Mouse (Mus musculus): ENCODE results near the gene Kcnq1. TPM values are rescaled to one million over a fixed set of nuclear protein-coding genes. Genes with fewer than 3 reads are reported as not detected.
A peak's percentile ranks its signal among the peaks of the same experiment; 100 is the strongest.

The Kcnq1 gene
- polyA plus RNA-seq, 1 experiment from 2014 or later, result 9.1 TPM

- H3K27ac ChIP-seq, result no peak overlapping the region
- H3K9me3 ChIP-seq, result no peaks in the 10 kb centered on the region
- 66% methylated on average over 7 of the region's 7 CpGs for WGBS
- H3K4me3 ChIP-seq (replicated peaks), result no peak overlapping the region
- no peak for ATAC-seq (ENCODE audit: insufficient read depth, low FRiP score, low read depth)
- H3K27me3 ChIP-seq (replicated peaks), result no peaks in the 10 kb centered on the region
- no peak overlapping the region for H3K9ac ChIP-seq
- H3K36me3 ChIP-seq, result no peaks in the 10 kb centered on the region
- no peak overlapping the region for H3K4me2 ChIP-seq
- H3K4me1 ChIP-seq, result peaks cover 52% of the 10 kb centered on the region
Observed at GRCm38 (mm10) chr7:143288135-143288534, 182.0 kb downstream of the Kcnq1 start.

GRCm38 (mm10) chr7:143289082-143289849 is 183.1 kb downstream of the Kcnq1 start:
- Histone ChIP-seq H3K27me3 (replicated peaks) (no peaks in the 10 kb centered on the region), H3K4me2 (no peak overlapping the region), H3K9me3 (no peaks in the 10 kb centered on the region), H3K27ac (no peak overlapping the region), H3K4me3 (replicated peaks) (no peak overlapping the region), H3K4me1 (peaks cover 46% of the 10 kb centered on the region), H3K36me3 (no peaks in the 10 kb centered on the region), H3K9ac (no peak overlapping the region)
- WGBS, result 63% methylated on average over 3 of the region's 3 CpGs
- ATAC-seq (ENCODE audit: insufficient read depth, low FRiP score, low read depth), result no peak

GRCm38 (mm10) chr7:143294690-143295355 is 188.7 kb downstream of the Kcnq1 start:
- Histone ChIP-seq H3K9ac (peak overlapping the region; percentile 38; the same call in 1 of the 2 replicates), H3K9me3 (no peaks in the 10 kb centered on the region), H3K4me2 (peak overlapping the region; percentile 44), H3K27me3 (replicated peaks) (no peaks in the 10 kb centered on the region), H3K4me3 (replicated peaks) (peak overlapping the region; percentile 56), H3K4me1 (peaks cover 13% of the 10 kb centered on the region; the same call in 1 of the 2 replicates), H3K36me3 (no peaks in the 10 kb centered on the region), H3K27ac (peak overlapping the region; percentile 77)
- no peak for ATAC-seq (ENCODE audit: insufficient read depth, low FRiP score, low read depth)
- WGBS, result 48% methylated on average over 20 of the region's 20 CpGs

- H3K4me3 ChIP-seq (replicated peaks), result peak overlapping the region; percentile 56
- H3K36me3 ChIP-seq, result no peaks in the 10 kb centered on the region
- peak overlapping the region; percentile 44 for H3K4me2 ChIP-seq
- no peak for ATAC-seq (ENCODE audit: insufficient read depth, low FRiP score, low read depth)
- H3K9ac ChIP-seq, result peak overlapping the region; percentile 38; the same call in 1 of the 2 replicates
- H3K27me3 ChIP-seq (replicated peaks), result no peaks in the 10 kb centered on the region
- peaks cover 19% of the 10 kb centered on the region for H3K4me1 ChIP-seq
- H3K27ac ChIP-seq, result peak overlapping the region; percentile 77
- H3K9me3 ChIP-seq, result no peaks in the 10 kb centered on the region
- WGBS, result 56% methylated on average over 47 of the region's 47 CpGs
Observed at GRCm38 (mm10) chr7:143295356-143296000, 189.3 kb downstream of the Kcnq1 start.

GRCm38 (mm10) chr7:143296001-143296379 is 189.8 kb downstream of the Kcnq1 start:
- peak overlapping the region; percentile 38; the same call in 1 of the 2 replicates for H3K9ac ChIP-seq
- peak; percentile 28 for ATAC-seq (ENCODE audit: insufficient read depth, low FRiP score, low read depth)
- no peaks in the 10 kb centered on the region for H3K36me3 ChIP-seq
- peak overlapping the region; percentile 44 for H3K4me2 ChIP-seq
- peaks cover 24% of the 10 kb centered on the region for H3K4me1 ChIP-seq
- no peaks in the 10 kb centered on the region for H3K27me3 ChIP-seq (replicated peaks)
- 38% methylated on average over 20 of the region's 20 CpGs for WGBS
- no peaks in the 10 kb centered on the region for H3K9me3 ChIP-seq
- peak overlapping the region; percentile 77 for H3K27ac ChIP-seq
- peak overlapping the region; percentile 56 for H3K4me3 ChIP-seq (replicated peaks)

GRCm38 (mm10) chr7:143296384-143296801 is 190.2 kb downstream of the Kcnq1 start:
- peak; percentile 95 for ATAC-seq (ENCODE audit: insufficient read depth, low FRiP score, low read depth)
- WGBS, result 45% methylated on average over 17 of the region's 17 CpGs
- H3K27ac ChIP-seq, result peak overlapping the region; percentile 77

GRCm38 (mm10) chr7:143300037-143300436 is 193.9 kb downstream of the Kcnq1 start:
- H3K36me3 ChIP-seq, result no peaks in the 10 kb centered on the region
- no peaks in the 10 kb centered on the region for H3K9me3 ChIP-seq
- WGBS, result 39% methylated on average over 7 of the region's 7 CpGs
- no peak; the same call in 1 of the 2 replicates for ATAC-seq (ENCODE audit: insufficient read depth, low FRiP score, low read depth)
- peak overlapping the region; percentile 82 for H3K27ac ChIP-seq
- H3K4me1 ChIP-seq, result peaks cover 24% of the 10 kb centered on the region
- H3K27me3 ChIP-seq (replicated peaks), result no peaks in the 10 kb centered on the region
- H3K4me2 ChIP-seq, result no peak overlapping the region
- no peak overlapping the region for H3K9ac ChIP-seq
- H3K4me3 ChIP-seq (replicated peaks), result no peak overlapping the region

More at GRCm38 (mm10) chr7:143296384-143296801, 190.2 kb downstream of the Kcnq1 start:
- H3K4me2 ChIP-seq, result peak overlapping the region; percentile 44
- H3K36me3 ChIP-seq, result no peaks in the 10 kb centered on the region
- peak overlapping the region; percentile 38; the same call in 1 of the 2 replicates for H3K9ac ChIP-seq
- peaks cover 21% of the 10 kb centered on the region for H3K4me1 ChIP-seq
- no peaks in the 10 kb centered on the region for H3K27me3 ChIP-seq (replicated peaks)
- no peaks in the 10 kb centered on the region for H3K9me3 ChIP-seq
- H3K4me3 ChIP-seq (replicated peaks), result peak overlapping the region; percentile 56

- Histone ChIP-seq H3K27me3 (replicated peaks) (no peaks in the 10 kb centered on the region), H3K4me3 (replicated peaks) (no peak overlapping the region), H3K9me3 (no peaks in the 10 kb centered on the region), H3K4me1 (peaks cover 26% of the 10 kb centered on the region), H3K27ac (peak overlapping the region; percentile 82), H3K36me3 (no peaks in the 10 kb centered on the region), H3K4me2 (no peak overlapping the region), H3K9ac (no peak overlapping the region)
- 81% methylated on average over 3 of the region's 3 CpGs for WGBS
- ATAC-seq (ENCODE audit: insufficient read depth, low FRiP score, low read depth), result no peak
Observed at GRCm38 (mm10) chr7:143300681-143301080, 194.5 kb downstream of the Kcnq1 start.

- Histone ChIP-seq H3K27me3 (replicated peaks) (no peaks in the 10 kb centered on the region), H3K9ac (no peak overlapping the region), H3K27ac (no peak overlapping the region; the same call in 1 of the 2 replicates), H3K36me3 (no peaks in the 10 kb centered on the region), H3K4me1 (peaks cover 28% of the 10 kb centered on the region), H3K4me2 (no peak overlapping the region), H3K4me3 (replicated peaks) (no peak overlapping the region), H3K9me3 (no peaks in the 10 kb centered on the region)
- no peak for ATAC-seq (ENCODE audit: insufficient read depth, low FRiP score, low read depth)
- 91% methylated on average over 7 of the region's 7 CpGs for WGBS
Observed at GRCm38 (mm10) chr7:143302156-143302555, 196.0 kb downstream of the Kcnq1 start.

GRCm38 (mm10) chr7:143302593-143303238 is 196.6 kb downstream of the Kcnq1 start:
- no peak for ATAC-seq (ENCODE audit: insufficient read depth, low FRiP score, low read depth)
- WGBS, result 67% methylated on average over 9 of the region's 9 CpGs
- no peak overlapping the region for H3K4me3 ChIP-seq (replicated peaks)
- H3K4me1 ChIP-seq, result peaks cover 28% of the 10 kb centered on the region
- no peaks in the 10 kb centered on the region for H3K36me3 ChIP-seq
- no peak overlapping the region for H3K9ac ChIP-seq
- no peak overlapping the region; the same call in 1 of the 2 replicates for H3K27ac ChIP-seq
- no peaks in the 10 kb centered on the region for H3K9me3 ChIP-seq
- H3K27me3 ChIP-seq (replicated peaks), result no peaks in the 10 kb centered on the region
- no peak overlapping the region for H3K4me2 ChIP-seq

GRCm38 (mm10) chr7:143303557-143303956 is 197.4 kb downstream of the Kcnq1 start:
- Histone ChIP-seq H3K4me1 (peaks cover 28% of the 10 kb centered on the region), H3K9me3 (no peaks in the 10 kb centered on the region), H3K27ac (no peak overlapping the region), H3K9ac (no peak overlapping the region), H3K27me3 (replicated peaks) (no peaks in the 10 kb centered on the region), H3K36me3 (no peaks in the 10 kb centered on the region), H3K4me3 (replicated peaks) (no peak overlapping the region), H3K4me2 (no peak overlapping the region)
- WGBS, result 93% methylated on average over 5 of the region's 5 CpGs
- no peak for ATAC-seq (ENCODE audit: insufficient read depth, low FRiP score, low read depth)

All from stomach, embryonic 15.5 days (tissue).